Mouse (Mus musculus): ENCODE data around the gene L3mbtl1.

L3mbtl1 gene

GRCm38 (mm10) chr2:162993881-162994616 lies 50.8 kb downstream of the L3mbtl1 start:
- DNase-seq (ENCODE audit: low spot score in 2 of 2): no peak

GRCm38 (mm10) chr2:162998528-162999230 lies 55.4 kb downstream of the L3mbtl1 start:
- DNase-seq (ENCODE audit: low spot score in 2 of 2): peak; percentile 11 to 18

GRCm38 (mm10) chr2:162999744-163000143 lies 56.5 kb downstream of the L3mbtl1 start:
- DNase-seq (ENCODE audit: low spot score in 2 of 2): no peak

GRCm38 (mm10) chr2:163001071-163001470 lies 57.8 kb downstream of the L3mbtl1 start:
- no peak for DNase-seq (ENCODE audit: low spot score in 2 of 2)

GRCm38 (mm10) chr2:163007299-163007698 lies 64.0 kb downstream of the L3mbtl1 start:
- DNase-seq (ENCODE audit: low spot score in 2 of 2): no peak

- DNase-seq (ENCODE audit: low spot score in 2 of 2): peak; percentile 86 to 89
Observed at GRCm38 (mm10) chr2:163016916-163017743, 73.9 kb downstream of the L3mbtl1 start, which contains the start of gene Ift52. Gene Ift52, plus strand, starts transcription at chr2:163017354.

All from spleen, postnatal 36 days (tissue).